21 mouse cellular contexts compared by ENCODE assay signal in genomic region chr11:78100746-78101145, GRCm38 (mm10). TPM values are rescaled to one million over a fixed set of nuclear protein-coding genes. Genes with fewer than 3 reads are reported as not detected.
DNase-seq lines count a peak whose midpoint lies in the region; ATAC-seq lines count a peak whose summit lies in the region.
"Had no signal": no experiment of that assay in that cellular context is flagged by ENCODE, and none has a peak within 500 bp of the region (broad histone marks: within the 10 kb centered on the region; RNA-seq: fewer than 3 reads in every experiment).

No protein-coding gene starts in this region.

- H3K9ac ChIP-seq in heart, embryonic 13.5 days: peak overlapping the region; percentile 21; the same call in 1 of the 2 replicates
- H3K9ac ChIP-seq: forebrain, postnatal 0 days; kidney, embryonic 15.5 days; limb, embryonic 13.5 days; lung, embryonic 15.5 days; midbrain, embryonic 15.5 days; neural tube, embryonic 15.5 days had no signal

- H3K4me3 ChIP-seq in heart, embryonic 13.5 days: no peak overlapping the region
- no peak overlapping the region; the same call in 1 of the 2 replicates for H3K4me3 ChIP-seq in macrophage (ENCODE audit: inconsistent target)
- H3K4me3 ChIP-seq: hindbrain, embryonic 10.5 days; kidney, embryonic 15.5 days; limb, embryonic 13.5 days; lung, embryonic 15.5 days; midbrain, embryonic 15.5 days; myocyte; neural tube, embryonic 15.5 days had no signal

- 71% methylated on average over 11 of the region's 11 CpGs for WGBS in heart, embryonic 13.5 days
- WGBS in macrophage (ENCODE audit: missing documents): 32% methylated on average over 11 of the region's 11 CpGs

- peaks cover 25% of the 10 kb centered on the region for H3K36me3 ChIP-seq in heart, embryonic 13.5 days
- H3K36me3 ChIP-seq in macrophage (ENCODE audit: inconsistent target): no peaks in the 10 kb centered on the region
- H3K36me3 ChIP-seq: lung, embryonic 15.5 days; midbrain, embryonic 15.5 days; neural tube, embryonic 15.5 days had no signal

- 0 out of 2 replicates have a peak overlapping the region, but pooled peaks have one; percentile 5 for H3K4me2 ChIP-seq in heart, embryonic 13.5 days
- H3K4me2 ChIP-seq: kidney, embryonic 15.5 days; limb, embryonic 13.5 days; lung, embryonic 15.5 days; midbrain, embryonic 15.5 days; neural tube, embryonic 15.5 days had no signal

- no peak for ATAC-seq in heart, embryonic 13.5 days (ENCODE audit: extremely low read depth, insufficient number of reproducible peaks, low FRiP score, low TSS enrichment)
- 0 out of 2 replicates have a peak, but pooled peaks have one; percentile 45 for ATAC-seq in common myeloid progenitor, adult 5-6 weeks (replicated peaks; ENCODE audit: low read depth, poor library complexity, severe bottlenecking)
- ATAC-seq: forebrain, postnatal 0 days; hindbrain, postnatal 0 days; intestine, postnatal 0 days; midbrain, embryonic 15.5 days had no signal

- intact Hi-C loops in heart, postnatal 14 days (cut with DNase I): no loop called here

- peaks cover 51% of the 10 kb centered on the region for H3K4me1 ChIP-seq in heart, embryonic 13.5 days

- DNase-seq in heart, postnatal 14 days: no peak
- peak; percentile 77 for DNase-seq in 416B (ENCODE audit: low read depth)
- DNase-seq in cerebellum, adult 18-20 months: no peak
- DNase-seq in right cerebral cortex, adult 2 months (ENCODE audit: low spot score in 2 of 2): no peak
- DNase-seq: adrenal gland, adult 2 months; cerebellum, postnatal 14 days; embryo, embryonic 11 days; forebrain, postnatal 0 days; thymus, adult 2 months had no signal

- no peaks in the 10 kb centered on the region for H3K9me3 ChIP-seq in heart, embryonic 13.5 days
- H3K9me3 ChIP-seq: hindbrain, embryonic 10.5 days; kidney, embryonic 15.5 days; limb, embryonic 13.5 days; lung, embryonic 15.5 days; midbrain, embryonic 15.5 days; neural tube, embryonic 15.5 days had no signal

- no peak overlapping the region for H3K27ac ChIP-seq in heart, embryonic 13.5 days (replicated peaks)
- H3K27ac ChIP-seq in macrophage: peak overlapping the region; percentile 46
- H3K27ac ChIP-seq: hindbrain, embryonic 10.5 days; hindbrain, postnatal 0 days; kidney, embryonic 15.5 days; limb, embryonic 13.5 days; lung, embryonic 15.5 days; midbrain, embryonic 15.5 days; neural tube, embryonic 15.5 days had no signal

- peaks cover 99% of the 10 kb centered on the region for H3K79me2 ChIP-seq in macrophage (ENCODE audit: inconsistent target)

- no peaks in the 10 kb centered on the region for H3K27me3 ChIP-seq in heart, embryonic 13.5 days (replicated peaks)
- H3K27me3 ChIP-seq: kidney, embryonic 15.5 days; limb, embryonic 13.5 days; lung, embryonic 15.5 days; midbrain, embryonic 15.5 days; neural tube, embryonic 15.5 days had no signal

RNA-seq across cellular contexts. Expression of gene Fam222b, which starts 6.3 kb away (rescaled TPM):
- 16.5 and 17.7 TPM in 2 replicates for polyA plus RNA-seq in heart, embryonic 13.5 days (2015; fragmentation: Nextera tagmentation; extraction: Ambion mirVana)
- total RNA-seq in heart, postnatal 14 days (2021): 10 to 100 TPM; 14.4 to 14.6 TPM
- total RNA-seq in common myeloid progenitor, adult 5-6 weeks (2017): 6.5 and 7.2 TPM in 2 replicates
- total RNA-seq in macrophage (2018; cell fraction: chromatin; rRNA removed): 10 to 100 TPM in 16 of 26 experiments, 1 to 10 TPM in 10; 2.9 to 20.4 (median 10.9) TPM
- 10 to 100 TPM; 10.7 to 25.7 (median 19.3) TPM for total RNA-seq in macrophage (2018; cell fraction: cytosol; rRNA removed)
- 10 to 100 TPM in 23 of 26 experiments, 1 to 10 TPM in 3; 5.1 to 25.2 (median 16.0) TPM for total RNA-seq in macrophage (2018; cell fraction: nucleus; rRNA removed)
- polyA plus RNA-seq in macrophage (2018): 10.7 to 14.6 TPM (median 14.0 TPM) in 3 replicates

RNA-seq across cellular contexts. Expression of gene Eral1, which starts 20.6 kb away (rescaled TPM):
- 23.6 and 24.3 TPM in 2 replicates for polyA plus RNA-seq in heart, embryonic 13.5 days (2015; fragmentation: Nextera tagmentation; extraction: Ambion mirVana)
- total RNA-seq in heart, postnatal 14 days (2021): 10 to 100 TPM; 22.2 to 25.6 TPM
- total RNA-seq in common myeloid progenitor, adult 5-6 weeks (2017): 19.3 and 25.5 TPM in 2 replicates
- 10 to 100 TPM in 24 of 26 experiments, 1 to 10 TPM in 2; 4.4 to 34.9 (median 21.1) TPM for total RNA-seq in macrophage (2018; cell fraction: chromatin; rRNA removed)
- total RNA-seq in macrophage (2018; cell fraction: cytosol; rRNA removed): 10 to 100 TPM in 20 of 26 experiments, 1 to 10 TPM in 6; 7.9 to 14.1 (median 11.6) TPM
- 10 to 100 TPM in 21 of 26 experiments, 1 to 10 TPM in 5; 6.8 to 24.9 (median 15.9) TPM for total RNA-seq in macrophage (2018; cell fraction: nucleus; rRNA removed)
- polyA plus RNA-seq in macrophage (2018): 8.4 to 13.2 TPM (median 12.4 TPM) in 3 replicates
